Mouse (Mus musculus) heart, adult 2 months (tissue): ENCODE data around the gene Ndufs8.

Source experiments
- CTCF ChIP-seq: fragments of 200-600 bp; IDR thresholded peaks from 2 replicates; pipeline ENCODE4 v1.8.1; 2022; ENCODE audit warnings: antibody characterized with exemption, mild to moderate bottlenecking, moderate library complexity
- POLR2A ChIP-seq: fragments of 200-500 bp; IDR thresholded peaks from 2 replicates; pipeline ENCODE4 v1.6.1; 2011; ENCODE audit warnings: mild to moderate bottlenecking, low read depth, low read length, control low read depth; ENCODE audit not compliant: insufficient read depth

DNA sequence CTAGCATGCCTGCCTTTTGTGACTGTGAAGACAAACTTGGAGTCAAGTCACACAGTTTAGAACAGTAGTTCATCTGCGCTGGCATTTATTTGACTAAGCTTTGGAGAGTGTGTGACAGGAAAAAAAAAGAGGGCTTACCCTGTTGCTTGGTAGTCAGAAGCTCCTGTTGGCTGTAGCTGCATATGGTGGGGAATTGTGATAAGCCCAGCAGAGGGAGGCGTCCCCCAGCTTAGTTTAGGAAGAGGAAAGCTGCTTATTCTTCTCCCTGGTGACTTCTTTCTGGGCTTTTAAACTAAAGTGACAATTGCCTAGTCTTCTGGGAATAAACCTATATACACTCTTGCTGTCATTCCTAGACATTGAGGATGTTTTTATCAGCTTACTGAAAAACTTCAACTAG lies 49.9 kb downstream of the Ndufs8 start:
- no peak for TF ChIP-seq POLR2A
- TF ChIP-seq CTCF, result no peak
